Mouse (Mus musculus) mouse trophoblast stem cell (cell line): ENCODE results near the gene Pms1.
"Not testable (repeated sequence)": the region's sequence is repeated elsewhere in the genome, so short reads cannot be mapped to it uniquely, and the experiment has no call there.

Experiments
- in situ Hi-C, 2 experiments: fragments of 300-500 bp; cut with MseI, MboI; formaldehyde crosslinking; loops; 2 replicates in 1 of 2; 3 replicates in 1 of 2; pipeline ENCODE4 v1.15.1; 2025

Pms1 gene

DNA sequence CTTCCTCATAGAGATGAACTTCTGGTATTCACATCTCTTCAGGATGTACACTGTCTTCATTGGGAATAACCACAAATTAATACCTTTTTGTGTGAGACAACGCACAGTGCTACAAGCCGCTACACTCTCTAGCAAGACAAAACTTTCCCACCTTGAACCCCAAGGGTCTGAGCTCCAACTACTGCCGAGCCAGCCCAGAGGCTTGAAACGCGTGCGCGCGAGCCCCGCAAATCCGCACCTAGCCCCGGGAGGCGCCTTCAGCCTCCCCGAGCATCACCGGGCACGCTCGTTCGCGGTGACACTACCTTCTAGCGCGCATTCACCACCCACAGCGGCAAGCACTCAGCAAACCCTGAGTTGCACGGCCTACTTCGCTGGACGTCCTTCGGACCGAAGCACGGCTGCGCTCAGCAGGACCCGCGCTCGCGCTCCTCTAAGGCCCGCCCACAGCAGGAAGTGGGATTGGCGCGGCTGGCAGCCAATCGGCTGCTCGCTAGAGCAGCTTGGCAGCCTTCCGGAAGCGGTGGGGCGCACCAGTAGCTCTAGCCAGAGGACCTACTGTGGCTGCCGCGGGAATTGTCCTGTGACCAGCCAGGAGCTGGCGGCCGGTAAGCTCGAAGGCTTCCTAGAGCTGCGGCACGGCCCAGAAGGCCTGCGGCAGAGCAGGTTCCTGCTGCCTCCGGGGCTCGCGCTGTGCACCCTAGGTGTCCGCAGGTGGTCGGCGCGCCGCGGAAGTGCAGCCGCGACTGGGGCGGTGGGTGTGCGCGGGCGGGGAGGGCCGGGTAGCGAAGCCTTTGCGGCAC lies at the start of gene Pms1, which contains the start of the genes Ormdl1 and Gm28778:
Gene Pms1 (minus strand): TSS at position 438 of the 803 bp plus-strand sequence.
Gene Ormdl1 (plus strand): TSS at position 515 of the 803 bp plus-strand sequence.
Gene Gm28778 (plus strand): TSS at position 531 of the 803 bp plus-strand sequence.
- in situ Hi-C loops, result no loop called here

DNA sequence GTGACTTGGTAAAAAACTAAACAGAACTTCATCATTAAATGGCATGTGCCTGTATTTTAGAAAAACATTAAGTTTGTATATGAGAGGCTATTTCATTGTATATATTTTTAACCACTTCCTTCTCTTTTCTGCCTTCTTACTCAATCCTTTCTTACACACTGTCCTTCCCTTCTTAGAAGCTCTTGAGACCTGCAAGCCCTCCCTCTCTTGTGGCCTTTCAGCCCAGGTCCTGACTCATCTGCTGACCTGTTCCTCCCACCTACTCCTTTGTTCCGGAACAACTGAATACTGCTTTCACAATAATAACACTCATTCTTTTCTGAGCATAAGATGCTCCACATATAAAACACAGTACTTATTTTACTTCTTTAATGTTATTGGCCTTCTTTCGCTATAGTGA lies 44.3 kb upstream of the Pms1 start:
- in situ Hi-C loops, result loop anchor here in 1 of 2 experiments (25.0 kb wide), 1 partner anchor 279 kb away; the partner anchor contains the start of gene Mstn

DNA sequence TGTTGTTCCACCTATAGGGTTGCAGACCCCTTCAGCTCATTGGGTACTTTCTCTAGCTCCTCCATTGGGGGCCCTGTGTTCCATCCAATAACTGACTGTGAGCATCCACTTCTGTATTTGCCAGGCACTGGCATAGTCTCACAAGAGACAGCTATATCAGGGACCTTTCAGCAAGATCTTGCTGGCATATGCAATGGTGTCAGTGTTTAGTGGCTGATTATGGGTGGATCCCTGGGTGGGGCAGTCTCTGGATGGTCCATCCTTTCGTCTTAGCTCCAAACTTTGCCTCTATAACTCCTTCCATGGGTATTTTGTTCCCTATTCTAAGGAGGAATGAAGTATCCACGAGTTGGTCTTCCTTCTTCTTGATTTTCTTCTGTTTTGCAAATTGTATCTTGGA lies 40.6 kb upstream of the Pms1 start:
- in situ Hi-C loops, result loop anchor here in 1 of 2 experiments (25.0 kb wide), 1 partner anchor 275 kb away; the partner anchor contains the start of gene Mstn

DNA sequence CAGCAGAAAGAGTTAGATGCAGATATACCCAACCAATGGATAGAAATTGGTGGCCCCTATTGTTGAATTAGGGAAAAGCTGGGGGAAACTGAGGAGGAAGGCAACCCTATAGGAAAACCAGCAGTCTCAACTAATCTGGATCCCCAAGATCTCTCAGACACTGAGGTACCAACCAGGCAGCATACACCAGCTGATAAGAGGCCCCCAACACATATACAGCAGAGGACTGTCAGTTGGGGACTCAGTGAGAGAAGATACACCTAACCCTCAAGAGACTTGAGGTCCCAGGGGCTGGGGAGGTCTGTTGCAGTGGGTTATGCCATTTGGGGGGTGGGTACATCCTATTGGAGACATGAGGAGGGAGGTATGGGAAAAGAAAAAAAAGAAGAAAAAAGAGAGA lies 38.6 kb upstream of the Pms1 start:
- in situ Hi-C loops, result loop anchor here in 1 of 2 experiments (25.0 kb wide), 1 partner anchor 273 kb away; the partner anchor contains the start of gene Mstn

DNA sequence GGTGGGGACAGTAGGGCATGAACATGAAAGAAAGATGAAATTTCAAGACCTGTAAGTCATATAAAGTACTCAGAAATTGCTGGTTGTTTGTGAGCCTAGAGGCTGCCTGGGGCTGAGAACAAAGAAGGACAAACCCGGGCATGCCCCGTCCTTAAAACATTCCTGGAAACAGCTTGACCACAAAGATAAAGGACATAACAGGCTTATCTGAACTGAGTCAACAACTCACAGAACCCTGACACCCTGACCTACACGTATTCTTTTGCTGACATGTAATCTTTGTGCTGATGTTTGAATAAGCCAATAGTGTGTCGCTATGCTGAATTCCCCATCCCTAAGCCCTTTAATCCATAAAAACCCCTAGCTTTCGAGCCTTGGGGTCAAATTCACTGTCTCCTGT lies 36.7 kb upstream of the Pms1 start:
- in situ Hi-C loops, result loop anchor here in 1 of 2 experiments (25.0 kb wide), 1 partner anchor 271 kb away; the partner anchor contains the start of gene Mstn

DNA sequence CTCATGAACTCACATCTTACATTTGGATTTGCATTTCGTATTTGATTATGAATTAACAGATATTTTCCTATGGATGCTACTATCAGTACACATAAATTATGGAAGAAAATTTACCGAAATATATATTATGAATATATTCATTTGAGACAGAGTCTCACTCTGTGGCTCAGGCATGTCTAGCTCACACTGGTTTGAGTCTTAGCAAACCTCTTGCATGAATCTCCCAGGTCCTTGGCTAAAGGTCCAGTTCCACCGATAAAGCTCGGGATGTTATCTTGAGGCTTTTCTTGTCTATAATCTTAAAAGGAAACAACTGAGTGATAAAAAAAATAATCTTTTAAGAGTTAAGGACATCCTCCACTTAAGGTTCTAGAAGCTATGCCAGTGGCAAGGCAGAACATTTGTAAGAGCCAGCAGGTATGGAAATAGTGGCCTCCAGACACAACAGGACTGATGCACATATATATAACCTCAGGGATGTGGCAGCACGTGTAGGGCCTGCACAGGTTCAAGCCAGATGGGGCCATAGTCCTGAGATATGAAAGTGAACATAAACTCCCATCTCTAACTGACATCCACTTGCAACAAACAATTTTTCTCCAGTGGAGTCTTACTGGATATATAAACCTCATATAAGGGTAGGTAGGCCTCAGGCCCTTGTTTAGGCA lies 28.1 kb upstream of the Pms1 start:
- in situ Hi-C loops, result loop anchor here in 1 of 2 experiments (25.0 kb wide), 1 partner anchor 263 kb away; the partner anchor contains the start of gene Mstn

DNA sequence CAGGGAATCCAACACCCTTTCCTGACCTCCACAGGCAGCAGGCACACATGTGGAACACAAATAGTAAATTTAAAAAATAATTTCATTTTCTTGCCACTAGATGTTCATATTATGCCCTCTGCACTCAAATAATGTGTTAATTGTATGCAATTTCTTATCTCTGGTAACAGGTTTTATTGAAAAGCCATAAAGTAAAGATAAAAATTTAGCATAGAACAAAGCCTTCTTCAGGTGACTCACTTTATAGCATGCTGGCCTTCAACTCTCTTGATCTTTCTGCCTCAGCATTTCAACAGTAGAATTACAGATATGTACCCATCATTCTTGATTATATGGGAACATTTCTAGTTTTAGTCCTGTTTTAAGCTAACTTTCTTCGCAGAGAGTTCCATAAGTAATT lies 27.5 kb upstream of the Pms1 start:
- in situ Hi-C loops, result no loop called here

DNA sequence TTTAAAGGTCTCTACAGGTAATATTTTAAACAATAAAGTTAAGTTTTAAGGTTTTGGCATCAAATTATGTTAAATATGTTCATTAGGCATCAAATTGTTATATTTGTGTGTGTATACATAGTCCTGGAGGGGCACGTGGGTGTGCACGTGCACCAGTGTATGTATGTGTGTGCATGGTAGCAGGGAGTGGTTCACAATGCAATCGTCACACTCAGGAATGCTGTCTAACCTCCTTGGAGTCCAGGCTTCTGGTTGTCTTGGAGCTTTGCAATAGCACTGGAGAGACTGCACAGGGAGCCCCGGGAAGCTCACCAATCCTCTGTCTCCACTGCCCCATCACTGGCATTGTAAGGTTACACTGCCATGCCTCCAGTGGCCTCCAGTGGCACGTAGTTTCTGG lies 26.4 kb upstream of the Pms1 start:
- in situ Hi-C loops, result no loop called here

DNA sequence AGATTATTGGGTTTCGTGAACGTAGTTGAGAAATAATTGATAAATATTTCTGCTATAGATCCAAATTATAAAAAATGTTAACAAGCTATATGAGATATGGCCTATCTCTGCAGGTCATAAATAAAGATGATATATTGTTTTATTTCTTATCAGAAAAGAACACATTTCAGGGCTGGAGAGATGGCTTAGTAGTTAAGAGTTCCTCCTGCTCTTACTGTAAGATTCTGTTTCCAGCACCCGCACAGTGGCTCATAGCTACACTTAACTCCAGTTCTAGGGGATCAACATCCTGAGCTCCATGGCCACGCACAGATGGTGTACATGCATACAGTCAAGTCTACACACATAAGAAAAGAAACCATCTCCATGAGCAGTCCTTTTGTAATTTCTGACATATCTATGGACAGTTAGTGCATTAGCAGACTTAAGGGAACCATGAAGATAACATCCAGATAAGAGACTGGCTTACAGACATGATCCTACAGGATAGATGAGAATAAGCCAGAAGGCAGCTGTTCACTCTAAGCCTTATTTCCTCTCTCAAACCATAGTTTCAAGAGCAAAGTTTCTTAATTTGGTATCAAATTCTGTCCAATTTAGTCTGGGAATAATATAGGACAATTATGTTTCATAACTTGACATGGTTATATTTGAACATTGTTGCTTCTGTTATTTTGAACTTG lies 25.0 kb upstream of the Pms1 start:
- in situ Hi-C loops, result no loop called here

DNA sequence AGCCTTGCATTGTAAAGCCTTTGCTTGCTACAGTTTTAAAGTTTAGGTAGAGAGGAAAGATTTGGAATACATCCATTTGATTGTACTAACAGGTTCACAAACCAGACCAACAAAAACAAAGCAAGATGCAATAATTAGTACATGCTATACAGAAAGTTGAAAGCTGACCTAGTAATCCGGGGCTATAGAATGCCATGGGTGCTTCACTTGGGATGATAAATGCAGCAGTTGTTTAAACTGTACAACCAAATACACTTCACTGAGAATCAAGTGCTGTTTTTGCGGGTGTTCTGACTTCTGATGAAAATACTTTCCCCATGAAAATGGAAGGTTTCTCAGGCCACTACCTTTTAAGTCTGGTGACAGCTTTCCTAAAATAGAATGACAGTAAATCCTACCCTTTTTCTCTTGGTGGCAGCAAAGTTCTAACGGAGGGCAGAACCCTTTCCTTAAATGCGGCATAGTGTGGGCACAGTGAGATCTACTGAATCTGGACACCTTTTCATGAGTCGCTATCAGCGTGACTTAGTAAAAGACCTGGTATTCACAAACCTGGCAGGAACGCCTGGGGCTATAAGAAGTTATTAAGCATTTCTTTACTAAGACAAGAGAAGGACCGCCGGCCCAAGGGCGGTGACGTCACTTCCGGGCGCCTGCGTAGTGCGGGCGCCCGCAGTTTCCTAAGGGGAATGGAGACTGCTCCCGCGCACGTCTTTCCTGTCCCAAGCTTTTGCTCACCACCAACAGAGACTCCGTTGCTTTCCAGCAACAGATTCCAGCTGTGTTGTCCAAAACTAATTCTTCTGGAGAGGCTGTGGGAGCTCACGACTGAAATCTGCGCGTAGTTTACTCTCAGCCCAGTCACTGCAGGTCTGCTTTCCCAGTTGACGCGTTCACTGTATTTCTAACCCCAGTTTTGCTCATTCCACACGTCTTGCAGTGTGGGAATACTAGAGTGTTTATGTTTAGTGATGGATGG lies 16.5 kb upstream of the Pms1 start, which contains the start of gene Osgepl1:
Gene Osgepl1 (plus strand): TSS at position 636 of the 979 bp plus-strand sequence.
- in situ Hi-C loops, result no loop called here

DNA sequence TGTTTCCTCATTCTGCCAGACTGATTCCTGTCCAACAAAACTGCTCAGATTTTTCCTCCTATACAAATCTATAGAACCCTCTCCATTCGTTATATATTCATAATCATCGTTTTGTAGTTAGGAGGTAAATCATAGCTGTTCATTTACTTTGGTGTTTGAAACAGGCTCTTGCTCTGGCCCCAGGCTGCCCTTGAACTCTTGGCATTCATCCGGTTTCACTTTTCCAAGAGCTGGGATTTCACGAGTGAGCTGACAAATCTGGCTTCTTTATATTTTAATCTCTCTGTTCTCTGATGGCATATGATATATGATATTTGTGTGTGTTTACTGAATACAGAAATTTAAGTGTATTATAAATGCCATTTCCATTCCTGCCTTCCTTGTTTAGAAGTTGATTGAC lies 3.7 kb upstream of the Pms1 start:
- in situ Hi-C loops, result no loop called here

DNA sequence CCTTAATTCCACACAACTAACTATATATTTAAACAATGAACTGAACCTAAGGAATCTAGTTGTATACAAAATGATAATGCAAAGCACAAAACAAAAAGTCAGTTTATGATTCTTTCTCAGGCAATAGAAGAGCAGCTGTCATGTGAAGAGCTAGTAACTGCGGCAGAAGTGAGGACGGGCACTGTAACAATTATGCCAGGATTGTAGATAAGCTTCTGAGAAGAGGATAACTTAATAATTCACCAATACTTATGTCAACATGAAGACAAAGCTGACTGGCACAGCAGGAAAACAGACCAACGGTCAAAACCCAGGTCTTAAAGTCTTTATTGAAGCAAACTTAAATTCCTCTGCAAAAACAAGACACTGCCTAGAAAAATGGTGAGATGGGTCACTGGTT lies 5.6 kb downstream of the Pms1 start:
- in situ Hi-C loops, result no loop called here

DNA sequence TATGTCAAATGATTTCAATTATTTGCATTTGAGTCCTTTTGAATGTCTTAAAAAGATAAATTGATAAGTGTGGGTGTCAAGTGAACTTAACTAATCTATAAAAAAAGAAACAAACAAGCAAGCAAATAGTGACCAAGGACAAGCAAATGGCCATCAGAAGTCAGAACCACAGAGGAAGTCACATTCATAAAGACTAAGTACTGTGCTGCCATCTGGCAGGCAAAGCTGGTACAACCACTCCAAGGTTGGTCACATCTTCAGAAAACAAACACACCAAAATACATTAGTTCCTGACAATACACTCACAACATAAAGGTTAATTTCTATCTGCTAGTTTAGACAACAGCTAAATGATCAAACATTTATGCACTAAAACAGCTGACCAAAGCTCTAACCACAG lies 24.2 kb downstream of the Pms1 start:
- in situ Hi-C loops, result no loop called here

DNA sequence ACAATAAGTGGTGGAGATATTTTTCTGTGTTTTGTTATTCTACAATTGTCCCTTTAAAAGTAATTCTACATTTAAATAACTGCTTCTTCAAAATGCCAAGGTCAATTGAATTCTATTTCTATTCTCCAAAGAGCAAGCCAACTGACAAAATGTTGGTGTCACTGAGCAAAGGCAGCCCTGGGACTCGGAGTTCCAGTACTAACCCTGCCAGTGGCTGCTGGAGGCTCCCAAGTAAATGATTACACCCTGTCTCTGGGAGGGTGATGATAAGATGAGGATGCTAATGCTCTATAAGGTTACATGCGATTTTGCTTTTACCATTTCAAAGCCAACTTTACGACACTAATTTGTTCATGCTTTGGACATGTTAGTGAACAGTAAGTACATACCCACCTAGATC lies 26.9 kb downstream of the Pms1 start:
- in situ Hi-C loops, result no loop called here

DNA sequence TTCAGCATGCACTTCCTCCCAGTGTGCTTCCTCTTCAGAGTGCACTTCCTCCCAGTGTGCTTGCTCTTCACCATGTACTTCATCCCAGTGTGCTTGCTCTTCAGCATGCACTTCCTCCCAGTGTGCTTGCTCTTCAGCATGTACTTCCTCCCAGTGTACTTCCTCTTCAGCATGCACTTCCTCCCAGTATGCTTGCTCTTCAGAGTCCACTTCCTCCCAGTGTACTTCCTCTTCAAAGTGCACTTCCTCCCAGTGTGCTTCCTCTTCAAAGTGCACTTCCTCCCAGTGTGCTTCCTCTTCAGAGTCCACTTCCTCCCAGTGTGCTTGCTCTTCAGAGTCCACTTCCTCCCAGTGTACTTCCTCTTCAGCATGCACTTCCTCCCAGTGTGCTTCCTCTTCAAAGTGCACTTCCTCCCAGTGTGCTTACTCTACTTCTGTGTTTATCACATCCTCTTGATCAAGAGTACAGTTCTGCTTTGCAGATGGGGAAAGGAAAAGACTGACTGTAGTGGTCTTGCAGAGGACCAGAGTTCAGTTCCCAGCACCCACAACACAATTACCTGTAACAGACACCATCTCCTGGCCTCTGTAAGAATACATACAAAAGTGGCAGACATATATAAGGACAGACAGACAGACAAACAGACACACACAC lies 31.7 kb downstream of the Pms1 start:
- in situ Hi-C loops, result not testable (repeated sequence)

DNA sequence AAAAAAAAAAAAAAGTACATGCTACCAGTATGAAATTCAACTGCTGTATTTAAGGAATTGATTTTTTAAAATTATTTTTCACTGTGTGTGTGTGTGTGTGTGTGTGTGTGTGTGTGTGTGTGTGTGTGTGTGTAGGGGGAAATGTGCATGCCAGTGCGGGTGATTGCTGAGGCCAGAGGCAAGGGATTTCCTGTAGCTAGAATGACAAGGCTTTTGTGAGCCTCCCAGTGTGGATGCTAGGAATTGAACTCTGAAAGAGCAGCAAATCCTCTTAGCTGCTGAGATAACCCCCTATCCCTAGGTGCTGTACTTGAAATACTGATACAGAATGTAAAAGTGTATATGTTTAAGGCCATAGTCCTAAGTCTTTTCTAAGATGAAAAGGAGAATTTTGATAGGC lies 70.8 kb downstream of the Pms1 start:
- in situ Hi-C loops, result no loop called here

DNA sequence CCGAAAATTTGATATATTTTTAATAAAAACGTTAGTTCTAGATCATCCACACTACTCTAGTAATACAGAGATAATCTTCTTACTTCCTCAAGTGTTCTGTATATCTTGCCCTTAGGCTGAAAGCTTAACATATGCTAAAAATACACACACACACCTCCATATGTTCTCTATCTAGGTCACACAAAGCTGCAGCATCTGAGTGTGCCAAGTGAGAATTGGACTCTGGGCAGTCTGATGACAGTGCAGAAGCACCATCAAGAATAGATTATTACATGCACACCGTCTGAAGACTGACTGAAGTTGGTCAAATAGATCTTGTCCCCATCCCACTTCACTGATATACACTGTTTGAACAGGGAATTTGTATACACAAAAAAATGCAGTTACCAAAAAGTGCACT lies 71.2 kb downstream of the Pms1 start:
- in situ Hi-C loops, result no loop called here

DNA sequence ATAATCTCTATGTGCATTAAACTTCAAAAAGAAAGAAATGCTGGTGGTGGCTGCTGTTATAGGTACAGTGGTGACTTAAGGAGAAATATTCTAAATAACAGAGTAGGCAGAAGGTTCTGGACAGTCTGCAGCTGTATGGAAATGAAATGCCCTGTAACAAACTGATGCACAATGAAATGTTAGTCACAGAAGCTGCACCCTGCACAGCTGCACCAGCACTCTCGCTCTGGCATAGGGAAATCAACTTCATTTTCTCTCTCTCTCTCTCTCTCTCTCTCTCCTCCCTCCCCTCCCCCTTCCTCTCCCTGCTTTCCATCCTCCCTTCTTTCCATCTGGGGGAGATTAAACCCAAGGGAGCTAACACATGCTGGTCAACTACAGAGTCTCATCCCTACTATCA lies 72.0 kb downstream of the Pms1 start:
- in situ Hi-C loops, result no loop called here

DNA sequence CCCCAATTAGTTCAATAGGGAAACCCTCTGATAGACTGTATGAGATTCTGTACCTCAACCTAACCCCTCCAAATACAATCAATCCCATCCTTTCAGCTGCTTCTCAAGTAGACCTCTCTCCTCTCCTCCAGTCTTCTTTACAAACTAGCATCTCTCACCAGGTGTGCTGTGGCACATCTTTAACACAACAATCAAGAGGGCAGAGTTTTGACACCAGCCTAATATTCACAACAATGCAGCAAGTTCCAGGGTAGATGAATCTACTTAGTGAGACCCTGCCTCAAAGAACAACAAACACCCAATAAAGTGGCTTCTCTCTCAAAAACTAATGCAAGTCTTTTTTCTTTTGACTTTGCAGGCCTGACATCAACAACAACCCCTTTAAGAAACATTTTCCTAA lies 86.7 kb downstream of the Pms1 start:
- in situ Hi-C loops, result no loop called here

DNA sequence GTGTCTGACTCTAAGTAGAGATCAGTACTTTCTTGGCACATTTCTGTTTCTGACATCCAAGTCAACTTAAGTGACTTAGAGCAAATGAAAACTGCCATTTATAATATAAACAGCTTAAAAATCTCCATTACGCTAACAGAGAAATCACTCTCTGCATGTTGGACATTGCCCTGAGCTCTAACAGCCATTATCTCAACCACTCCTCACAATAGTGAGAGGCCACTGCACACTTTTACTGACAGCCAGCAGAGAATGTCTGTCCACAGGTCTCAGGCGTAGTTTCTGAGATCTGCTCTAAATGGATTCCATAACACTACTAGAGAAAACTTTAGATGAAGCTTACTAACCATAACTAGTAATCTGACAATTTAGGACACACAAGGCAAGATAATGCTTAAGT lies 92.9 kb downstream of the Pms1 start:
- in situ Hi-C loops, result no loop called here
